Mouse (Mus musculus) neural tube, embryonic 10.5 days (tissue): ENCODE data around the gene Phf2.

Experiments used
- DNase-seq: peaks from one replicate; pipeline ENCODE4 v3.0.0-alpha.2; 2017; ENCODE audit warnings: low spot score; ENCODE audit errors: extremely low spot score

Gene Phf2

DNA sequence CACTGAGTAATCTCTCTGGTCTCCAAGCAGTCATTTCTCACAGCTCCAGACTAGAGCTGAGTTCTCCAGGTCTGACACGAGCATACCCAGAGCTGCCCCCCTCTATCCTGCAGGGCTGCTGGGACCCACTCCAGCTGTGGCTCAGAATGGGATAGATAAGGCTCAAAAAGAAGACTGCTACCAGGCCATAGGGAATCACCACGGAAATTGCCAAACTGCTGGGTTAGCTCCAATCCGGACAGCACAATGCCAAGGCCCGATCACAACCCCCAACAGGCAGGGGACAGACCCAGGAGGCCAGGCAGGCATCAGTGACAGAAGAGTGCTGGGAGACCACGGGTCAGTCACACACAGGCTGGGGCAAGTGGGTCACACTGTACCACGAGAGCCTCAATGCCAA, 12.9 kb downstream of the Phf2 start:
- no peak for DNase-seq

DNA sequence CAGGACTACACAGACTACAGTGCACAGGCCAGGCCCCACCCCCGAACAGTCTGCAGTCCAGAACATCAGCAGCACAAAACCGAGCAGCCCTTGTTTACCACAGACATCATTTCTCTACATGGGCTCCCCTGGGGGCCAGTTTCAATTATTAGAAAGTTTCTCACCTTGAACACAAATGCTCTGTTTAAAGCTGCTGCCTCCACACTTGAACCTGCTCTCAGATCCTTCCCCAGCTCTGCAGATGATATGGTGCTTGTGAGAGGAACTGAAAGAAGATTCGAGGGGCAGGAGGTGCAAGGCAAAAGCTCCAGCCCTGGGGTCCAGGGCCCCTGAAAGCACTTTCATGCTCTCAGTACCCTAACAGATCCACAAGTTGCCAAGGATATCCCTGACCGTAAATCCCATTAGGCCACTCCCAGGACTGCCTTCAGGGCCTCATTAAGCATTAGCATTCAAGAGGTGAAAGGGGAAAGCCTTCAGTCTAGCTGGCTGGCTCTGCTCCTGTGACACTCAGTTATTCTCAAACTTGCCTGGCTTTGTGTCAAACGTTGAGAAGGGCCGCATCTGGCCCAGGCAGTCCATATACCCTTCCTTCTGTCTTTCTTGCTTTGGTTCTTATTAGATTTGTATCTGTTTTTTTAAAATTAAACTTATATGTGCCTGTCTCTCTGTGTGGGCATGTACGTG, 13.5 kb downstream of the Phf2 start:
- DNase-seq: no peak

GRCm38 (mm10) chr13:48853947-48854346, 17.0 kb downstream of the Phf2 start:
- no peak for DNase-seq

DNA sequence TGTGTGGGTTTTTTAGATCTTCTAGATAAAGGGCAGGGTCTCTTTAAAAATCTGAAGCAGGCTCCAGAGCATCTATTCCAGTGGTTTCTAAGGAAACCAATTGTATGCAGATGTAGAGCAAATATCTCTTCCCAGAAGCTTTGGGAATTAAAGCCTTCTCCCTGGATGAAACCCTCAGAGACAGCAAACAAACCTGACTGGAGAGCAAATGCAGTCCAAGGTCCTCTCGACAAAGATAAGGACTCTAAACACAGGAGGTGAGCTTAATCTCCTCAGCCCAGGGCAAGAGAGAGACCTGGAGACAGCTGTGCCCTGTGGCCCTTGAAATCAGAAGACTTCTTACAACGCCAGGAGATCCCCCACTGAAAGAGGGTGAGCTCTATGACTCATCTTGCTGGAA, 17.4 kb downstream of the Phf2 start:
- DNase-seq: no peak

GRCm38 (mm10) chr13:48852859-48853258, 18.1 kb downstream of the Phf2 start:
- no peak for DNase-seq

- DNase-seq: no peak
These were observed 19.2 kb downstream of the Phf2 start for GRCm38 (mm10) chr13:48851719-48852118.

DNA sequence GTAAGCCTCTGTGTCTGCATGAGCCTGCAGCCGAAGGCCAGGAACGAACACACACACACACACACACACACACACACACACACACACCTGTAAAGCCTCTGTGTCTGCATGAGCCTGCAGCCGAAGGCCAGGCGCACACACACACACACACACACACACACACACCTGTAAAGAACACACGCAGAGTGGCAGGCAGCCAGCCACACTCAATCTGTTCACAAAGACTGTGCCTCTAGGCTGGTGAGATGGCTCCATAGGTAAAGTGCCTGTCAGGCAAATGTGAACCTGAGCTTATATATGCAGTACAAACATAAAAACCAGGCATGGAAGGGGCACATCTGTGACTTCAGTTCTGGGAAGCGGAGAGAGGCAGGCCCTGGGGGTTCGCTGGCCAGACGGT, 20.1 kb downstream of the Phf2 start:
- no peak for DNase-seq

DNA sequence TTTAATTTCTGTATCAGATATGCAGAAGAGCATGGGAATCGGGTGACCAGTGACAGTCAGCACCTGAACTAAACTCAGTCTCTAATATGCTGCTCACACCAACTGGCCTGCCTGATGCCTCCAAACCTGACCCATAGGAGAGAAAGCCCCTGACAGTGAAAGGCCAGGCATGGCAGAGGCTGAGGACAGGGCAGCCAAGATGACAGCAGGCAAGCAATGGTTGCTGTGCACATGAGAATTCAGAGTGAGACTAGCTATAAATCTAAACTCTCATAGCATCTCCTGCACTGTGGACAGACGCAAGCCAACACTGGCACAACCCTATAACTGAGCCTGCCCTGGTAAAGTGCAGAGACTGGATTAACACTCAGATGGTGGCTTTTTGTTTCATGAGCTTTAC, 20.6 kb downstream of the Phf2 start:
- DNase-seq: no peak

GRCm38 (mm10) chr13:48849155-48849554, 21.8 kb downstream of the Phf2 start:
- no peak for DNase-seq

DNA sequence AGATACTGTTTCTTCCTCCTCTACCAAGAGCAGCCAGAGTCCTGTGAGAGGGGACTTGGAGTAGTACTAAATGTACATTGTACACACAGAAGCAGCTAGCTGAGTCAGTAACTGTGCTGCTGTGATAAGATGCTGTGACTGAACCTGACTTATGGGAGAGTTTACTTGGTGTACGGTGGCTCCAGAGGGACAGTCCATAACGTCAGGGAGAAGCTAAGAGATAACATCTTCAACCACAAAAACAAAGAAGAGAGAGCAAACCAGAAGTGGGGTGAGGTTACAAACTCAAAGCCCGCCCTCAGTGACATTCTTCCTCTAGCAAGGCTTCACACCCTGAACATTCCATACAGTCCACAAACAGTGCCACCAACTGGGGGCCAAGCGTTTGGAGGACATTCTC, 25.6 kb downstream of the Phf2 start:
- no peak for DNase-seq

DNA sequence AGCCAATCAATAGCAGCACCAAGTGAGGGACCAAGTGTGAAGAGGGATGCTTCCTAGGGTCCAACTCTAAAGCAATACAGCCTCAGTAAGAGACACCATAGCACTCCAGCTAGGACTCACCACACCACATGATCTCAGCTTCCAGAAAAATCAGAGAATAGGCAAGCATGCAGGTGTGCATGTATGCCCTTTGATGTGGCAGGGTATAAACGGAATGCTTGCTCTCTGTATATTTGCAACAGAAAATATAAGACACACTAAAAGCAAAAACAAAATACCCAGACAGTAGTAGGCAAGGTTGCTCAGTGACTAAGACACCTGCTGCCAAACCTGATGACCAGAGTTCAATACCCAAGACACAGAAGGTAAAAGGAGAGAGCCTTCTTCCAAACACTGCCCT, 27.4 kb downstream of the Phf2 start:
- DNase-seq: no peak

- no peak for DNase-seq
These were observed 28.9 kb downstream of the Phf2 start for GRCm38 (mm10) chr13:48841905-48842592.

DNA sequence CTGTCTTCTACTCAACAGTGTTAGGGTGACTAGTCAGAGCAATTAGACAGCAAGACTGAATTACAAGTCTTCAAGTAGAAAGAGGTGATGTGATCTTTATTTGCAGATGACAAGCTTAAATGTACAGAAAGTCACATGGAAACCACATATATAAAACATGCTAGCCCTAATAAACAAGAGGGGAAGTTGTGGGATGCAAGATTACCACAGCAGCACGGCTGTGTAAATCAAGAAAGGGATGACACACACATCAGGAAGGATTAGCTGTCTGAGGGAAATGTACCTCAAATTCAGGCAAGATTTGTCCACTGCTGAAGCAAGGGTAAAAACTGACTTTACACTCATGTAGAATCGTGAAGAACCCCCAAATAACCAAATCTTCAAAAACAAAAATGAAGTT, 32.6 kb downstream of the Phf2 start:
- DNase-seq: no peak

- DNase-seq: no peak
These were observed 33.4 kb downstream of the Phf2 start for GRCm38 (mm10) chr13:48837537-48837936.

DNA sequence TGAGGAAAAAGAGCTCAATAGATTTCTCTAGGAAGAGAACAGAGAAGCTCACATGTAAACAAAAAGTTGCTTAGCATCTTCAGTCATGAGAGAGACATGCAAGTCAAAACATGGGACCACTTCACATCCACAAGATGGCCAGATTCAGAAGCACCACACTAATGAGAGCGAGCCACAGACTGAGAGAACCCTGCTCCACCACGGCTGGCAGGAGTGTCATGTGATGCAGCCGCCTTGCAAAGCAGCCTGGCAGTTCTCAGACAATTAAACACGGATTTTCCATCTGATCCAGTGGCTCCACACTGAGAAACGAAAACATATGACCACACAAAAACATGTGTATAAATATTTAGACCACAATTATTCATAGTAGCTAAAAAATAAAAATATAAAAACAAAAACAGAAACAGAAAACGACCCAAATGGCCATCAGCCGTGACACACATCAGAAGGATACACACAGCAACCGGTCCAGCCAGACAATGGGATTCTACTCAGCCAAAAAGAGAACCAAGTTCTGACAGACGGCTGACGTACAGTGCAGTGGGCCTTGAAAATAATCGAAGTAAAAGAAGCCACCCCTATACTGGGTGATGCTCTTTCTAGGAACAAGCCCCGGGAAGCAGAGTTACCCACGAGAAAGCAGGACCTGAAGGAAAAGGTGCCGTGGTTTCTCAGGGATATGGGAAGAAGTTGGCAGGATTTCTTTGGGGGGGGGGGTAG, 40.2 kb downstream of the Phf2 start:
- no peak for DNase-seq

GRCm38 (mm10) chr13:48829780-48830179, 41.1 kb downstream of the Phf2 start:
- no peak for DNase-seq

DNA sequence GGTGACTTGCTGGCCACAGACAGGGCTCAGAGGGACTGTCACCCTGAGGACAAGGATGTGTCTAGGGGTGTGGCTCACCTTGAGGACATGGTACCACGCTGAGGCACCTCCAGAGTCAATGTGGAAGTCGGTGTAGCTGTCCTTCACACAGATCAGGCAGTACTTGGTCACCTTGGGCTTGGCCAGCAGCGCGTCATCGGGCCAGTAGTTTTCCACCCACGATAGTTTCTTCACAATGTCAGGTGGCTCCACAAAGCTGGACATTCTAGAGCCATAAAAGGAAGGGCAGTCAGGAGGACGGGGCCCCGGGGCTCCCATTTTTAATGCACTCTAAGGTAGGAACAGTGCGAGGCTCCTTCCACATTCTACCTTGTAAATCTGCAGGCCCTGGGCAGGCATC, 48.0 kb downstream of the Phf2 start:
- no peak for DNase-seq

DNA sequence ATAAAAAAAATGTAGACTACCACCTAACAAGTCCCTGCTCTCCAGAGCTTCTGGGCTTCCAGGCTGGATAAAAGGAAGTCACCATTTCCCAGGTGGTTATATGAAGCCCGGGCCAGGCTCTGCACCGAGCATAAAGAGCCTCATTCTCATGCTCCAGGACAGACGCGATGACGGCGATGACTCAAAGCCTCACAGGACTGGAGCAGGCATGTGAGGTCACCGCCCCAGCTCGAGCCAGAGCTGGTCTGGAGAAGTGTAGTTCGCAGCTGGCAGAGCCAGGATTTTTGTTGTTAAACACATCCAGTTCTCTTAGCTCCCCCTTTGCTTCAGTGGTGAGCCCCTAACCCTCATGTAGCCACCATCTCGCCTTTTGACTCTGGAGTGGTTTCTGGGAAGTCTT, 48.6 kb downstream of the Phf2 start:
- DNase-seq: no peak

GRCm38 (mm10) chr13:48819131-48819530, 51.8 kb downstream of the Phf2 start:
- no peak for DNase-seq

GRCm38 (mm10) chr13:48814406-48814805, 56.5 kb downstream of the Phf2 start:
- no peak for DNase-seq

GRCm38 (mm10) chr13:48810991-48811390, 59.9 kb downstream of the Phf2 start:
- DNase-seq: no peak

GRCm38 (mm10) chr13:48810274-48810823, 60.6 kb downstream of the Phf2 start:
- no peak for DNase-seq
